Mouse (Mus musculus): ENCODE data around the gene Slc30a2.
"Not testable (repeated sequence)": the region's sequence is repeated elsewhere in the genome, so short reads cannot be mapped to it uniquely, and the experiment has no call there.

Gene Slc30a2

GRCm38 (mm10) chr4:134321524-134321923, 21.5 kb upstream of the Slc30a2 start:
- DNase-seq = peak in 1 of 2 experiments; percentile 52

- peak; percentile 90 to 92 for DNase-seq
Observed at GRCm38 (mm10) chr4:134324655-134325054, 18.3 kb upstream of the Slc30a2 start.

GRCm38 (mm10) chr4:134326859-134327530, 16.0 kb upstream of the Slc30a2 start:
- DNase-seq = peak; percentile 84 to 92

GRCm38 (mm10) chr4:134328151-134328550, 14.8 kb upstream of the Slc30a2 start:
- DNase-seq = peak; percentile 58 to 74

DNA sequence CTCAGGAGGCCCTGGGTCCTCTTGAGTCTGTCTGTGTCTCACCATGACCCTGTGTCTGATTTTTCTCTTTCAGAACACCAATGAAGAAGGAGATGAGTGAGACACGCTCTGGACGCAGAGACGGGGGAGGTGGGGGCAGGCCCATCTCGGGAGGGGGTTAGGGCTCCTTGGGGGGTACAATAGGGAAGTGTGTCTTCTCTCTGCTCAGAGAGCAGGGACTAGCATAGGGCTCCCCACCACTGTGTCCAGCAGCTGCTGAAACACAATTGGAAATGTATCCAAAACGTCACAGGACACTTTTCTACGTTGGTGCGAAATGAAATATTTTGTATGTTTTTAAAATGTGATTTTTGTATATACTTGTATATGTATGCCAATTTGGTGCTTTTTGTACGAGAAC, 14.1 kb upstream of the Slc30a2 start:
- no peak for DNase-seq

DNA sequence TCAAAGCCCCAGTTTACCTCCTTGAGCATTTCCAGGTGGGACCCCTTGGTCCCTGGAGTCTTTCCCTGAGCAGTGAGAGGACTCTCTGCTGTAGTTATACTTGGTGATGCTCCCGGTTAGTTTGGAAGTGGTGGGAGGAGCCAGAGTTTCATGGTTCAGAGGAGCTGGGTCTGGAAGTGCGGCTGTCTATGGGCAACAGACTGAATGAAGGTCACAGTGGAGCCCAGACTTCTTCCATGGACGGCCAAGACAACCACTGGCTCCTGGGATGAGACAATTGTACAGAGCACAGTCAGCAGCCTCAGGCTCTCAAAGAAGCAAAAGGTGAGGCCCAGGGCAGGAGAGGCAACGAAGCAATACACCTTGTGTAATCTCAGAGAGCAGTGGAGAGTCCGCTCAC, 12.7 kb upstream of the Slc30a2 start:
- DNase-seq = peak; percentile 75 to 86

GRCm38 (mm10) chr4:134341231-134341630, 1.8 kb upstream of the Slc30a2 start:
- DNase-seq = not testable (repeated sequence)

DNA sequence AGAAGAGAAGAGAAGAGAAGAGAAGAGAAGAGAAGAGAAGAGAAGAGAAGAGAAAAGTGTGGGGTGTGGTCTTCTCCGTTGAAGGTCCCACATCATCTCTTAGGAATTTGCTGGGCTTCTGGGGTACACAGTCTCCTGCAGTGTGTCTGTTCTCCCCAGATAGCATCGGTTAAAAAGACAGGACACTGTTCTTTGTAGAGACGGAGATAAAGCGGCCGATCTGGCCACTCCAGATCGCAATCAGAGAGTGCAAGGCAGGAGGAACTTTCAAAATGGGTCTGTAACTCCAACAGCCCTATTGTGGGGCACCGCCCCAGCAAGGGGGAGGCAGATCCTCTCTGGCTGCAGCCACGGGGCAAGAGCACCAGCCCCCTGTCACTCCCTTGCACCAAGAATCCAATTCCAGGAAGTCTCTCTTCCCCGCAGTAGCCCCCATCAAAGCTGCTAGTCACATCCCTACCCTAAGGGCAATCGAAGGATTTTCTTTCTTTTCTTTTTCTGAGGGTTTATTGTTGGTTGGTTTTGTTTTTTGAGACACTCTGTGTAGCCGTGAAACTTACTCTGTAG, 685 bp upstream of the Slc30a2 start:
- no peak for DNase-seq

- DNase-seq = no peak
Observed at GRCm38 (mm10) chr4:134344620-134345019, 1.6 kb downstream of the Slc30a2 start.

GRCm38 (mm10) chr4:134345802-134346201, 2.8 kb downstream of the Slc30a2 start:
- DNase-seq = peak in 1 of 2 experiments; percentile 67

GRCm38 (mm10) chr4:134348078-134348477, 5.1 kb downstream of the Slc30a2 start:
- peak; percentile 87 to 91 for DNase-seq

DNA sequence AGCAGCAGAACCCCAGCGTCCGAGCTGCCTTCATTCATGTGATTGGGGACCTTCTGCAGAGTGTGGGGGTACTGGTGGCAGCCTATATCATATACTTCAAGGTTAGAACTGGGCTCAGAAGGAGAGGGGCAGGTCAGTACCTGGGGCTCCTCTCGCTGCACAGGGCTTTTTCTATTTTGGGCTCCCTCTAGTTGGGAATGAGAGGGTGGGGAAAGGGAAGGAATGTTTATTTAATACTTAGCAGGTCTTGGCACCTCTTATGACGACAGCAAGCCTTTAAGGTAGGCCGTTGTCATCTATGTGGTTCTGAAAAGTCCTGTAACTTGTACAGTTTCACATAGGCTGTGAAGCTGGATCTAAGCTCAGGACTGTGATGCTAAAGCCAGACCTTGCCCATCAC, 5.6 kb downstream of the Slc30a2 start:
- no peak for DNase-seq

DNA sequence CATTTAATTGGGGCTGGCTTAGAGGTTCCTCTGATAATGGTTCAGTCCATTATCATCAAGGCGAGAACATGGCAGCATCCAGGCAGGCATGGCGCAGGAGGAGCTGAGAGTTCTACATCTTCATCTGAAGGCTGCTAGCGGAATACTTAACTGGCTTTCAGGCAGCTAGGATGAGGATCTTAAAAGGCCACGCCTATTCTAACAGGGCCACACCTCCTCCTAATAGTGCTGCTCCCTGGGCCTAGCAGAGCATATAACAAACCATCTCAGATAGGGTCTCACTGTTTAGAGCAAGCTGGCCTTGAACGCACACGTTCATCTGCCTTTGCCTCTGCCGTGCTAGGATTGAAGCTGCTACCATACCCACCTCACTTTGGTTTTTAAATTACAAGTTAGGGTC, 6.8 kb downstream of the Slc30a2 start:
- DNase-seq = no peak

- DNase-seq = peak in 1 of 2 experiments; percentile 71
Observed at GRCm38 (mm10) chr4:134350641-134351040, 7.7 kb downstream of the Slc30a2 start.

GRCm38 (mm10) chr4:134351329-134352260, 8.6 kb downstream of the Slc30a2 start:
- DNase-seq = peak in 1 of 2 experiments; percentile 57

DNA sequence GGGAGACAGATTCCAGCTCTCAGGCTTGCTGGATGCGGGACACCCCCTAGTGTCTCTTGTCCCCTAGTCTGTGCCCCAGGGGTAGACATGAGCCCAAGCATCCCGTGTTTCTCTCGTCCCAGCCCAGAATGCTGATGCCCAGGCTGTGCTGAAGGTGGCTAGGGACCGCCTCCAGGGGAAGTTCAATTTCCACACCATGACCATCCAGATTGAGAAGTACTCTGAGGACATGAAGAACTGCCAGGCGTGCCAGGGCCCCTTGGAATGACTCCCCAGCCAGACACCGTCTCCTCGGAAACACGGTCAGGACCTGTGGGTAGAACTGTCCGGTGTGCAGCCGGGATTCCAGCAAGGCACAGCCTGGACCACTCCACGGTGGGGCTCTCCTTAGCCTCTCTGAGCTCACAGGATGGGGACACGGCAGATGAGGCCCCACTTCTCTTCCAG, 9.3 kb downstream of the Slc30a2 start:
- DNase-seq = no peak

GRCm38 (mm10) chr4:134352929-134353328, 9.9 kb downstream of the Slc30a2 start:
- no peak for DNase-seq

- peak; percentile 42 to 50 for DNase-seq
Observed at GRCm38 (mm10) chr4:134353527-134354409, 10.8 kb downstream of the Slc30a2 start.

- DNase-seq = peak; percentile 91 to 93
Observed at GRCm38 (mm10) chr4:134355841-134356452, 13.0 kb downstream of the Slc30a2 start.

- DNase-seq = peak; percentile 86 to 93
Observed at GRCm38 (mm10) chr4:134356591-134357460, 13.8 kb downstream of the Slc30a2 start.

DNA sequence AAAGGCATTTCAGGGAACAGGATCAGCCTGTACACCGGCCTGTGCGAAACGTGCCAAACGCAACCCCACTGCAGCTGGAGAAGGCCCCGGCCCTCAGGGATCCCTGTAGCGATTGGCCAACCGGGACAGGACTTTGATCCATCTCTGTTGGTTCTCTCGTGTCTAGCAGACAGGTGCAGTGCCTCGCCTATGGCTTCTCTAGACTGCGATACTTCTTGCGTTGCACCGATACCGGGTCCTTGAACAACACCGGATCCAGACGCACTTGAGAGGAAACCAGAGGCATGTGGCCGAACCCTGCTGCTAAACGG, 14.4 kb downstream of the Slc30a2 start:
- DNase-seq = peak in 1 of 2 experiments; percentile 59
